Mouse (Mus musculus): ENCODE data around the gene Nlgn2. TPM values are rescaled to one million over a fixed set of nuclear protein-coding genes. Genes with fewer than 3 reads are reported as not detected.

Gene Nlgn2
- polyA plus RNA-seq, 1 experiment: 1.1 TPM

- no peak for TF ChIP-seq GATA1 (IDR thresholded peaks at IDR 0.05; ENCODE audit: low read length)
Observed at GRCm38 (mm10) chr11:69810280-69810679, 27.3 kb downstream of the Nlgn2 start.

GRCm38 (mm10) chr11:69807641-69808040 lies 29.9 kb downstream of the Nlgn2 start:
- TF ChIP-seq GATA1 (IDR thresholded peaks at IDR 0.05; ENCODE audit: low read length): no peak

DNA sequence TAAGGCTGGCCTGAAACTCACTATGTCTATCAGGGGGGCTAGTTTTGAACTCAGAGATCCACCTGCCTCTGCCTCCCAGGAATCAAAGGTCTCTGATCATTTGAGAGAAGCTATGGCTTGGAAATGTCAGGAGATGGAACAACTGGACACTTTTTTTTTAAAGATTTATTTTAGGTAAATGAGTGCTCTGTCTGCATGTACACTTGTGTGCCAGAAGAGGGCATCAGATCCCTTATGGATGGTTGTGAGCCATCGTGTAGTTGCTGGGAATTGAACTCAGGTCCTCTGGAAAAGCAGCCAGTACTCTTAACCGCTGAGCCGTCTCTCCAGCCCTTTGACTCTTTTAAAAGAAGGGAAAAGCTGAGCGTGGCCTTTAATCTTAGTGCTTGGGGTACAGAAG lies 31.2 kb downstream of the Nlgn2 start:
- no peak for TF ChIP-seq GATA1 (IDR thresholded peaks at IDR 0.05; ENCODE audit: low read length)

DNA sequence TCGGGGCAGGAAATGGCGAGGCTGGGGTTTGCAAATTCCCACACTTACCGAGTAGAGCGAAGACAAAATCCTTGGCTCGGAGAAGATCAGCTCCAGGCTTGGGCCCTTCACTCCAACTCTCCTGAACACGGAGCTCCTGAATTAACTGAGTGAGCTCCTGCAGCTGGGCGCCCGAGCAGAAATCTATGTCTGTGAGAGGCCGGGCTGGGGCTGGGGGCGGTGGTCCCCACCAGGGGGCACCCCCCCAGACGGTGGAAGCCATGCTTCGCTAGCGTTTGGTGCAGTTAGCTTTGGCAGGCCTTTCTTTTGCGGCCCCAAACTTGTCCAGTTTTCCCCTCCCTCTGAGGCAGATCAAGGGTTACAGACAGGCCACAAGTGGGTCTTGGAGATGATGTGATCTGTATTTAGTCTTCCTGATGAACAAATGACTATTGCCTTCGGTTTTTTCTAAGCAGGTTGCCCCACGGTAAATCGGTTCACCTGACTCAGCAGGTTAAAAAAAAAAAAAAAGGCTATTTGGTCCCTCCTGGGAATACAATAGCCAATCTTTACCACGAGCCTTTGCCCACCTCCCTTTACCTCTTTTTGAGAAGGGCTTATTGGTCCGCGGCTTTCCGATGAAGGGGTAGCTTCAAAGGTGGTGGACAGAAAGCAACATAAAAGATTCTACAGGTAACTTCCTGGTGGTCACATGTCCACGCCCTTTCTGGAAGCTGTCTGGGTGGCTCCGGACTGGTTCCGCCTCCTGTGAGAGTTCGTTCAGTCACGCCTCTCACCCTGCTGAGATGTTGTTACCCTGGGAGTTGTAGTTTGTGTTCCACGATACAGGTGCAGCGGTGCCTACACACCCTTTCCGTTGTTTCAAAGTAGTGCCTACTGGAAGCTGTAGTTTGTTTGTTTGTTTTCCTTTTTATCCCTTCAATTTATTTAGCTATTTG lies 32.3 kb downstream of the Nlgn2 start, which contains the start of gene Tmem102:
Gene Tmem102 (minus strand): TSS at position 653 of the 938 bp plus-strand sequence.
- TF ChIP-seq GATA1 (IDR thresholded peaks at IDR 0.05; ENCODE audit: low read length): no peak

- no peak for TF ChIP-seq GATA1 (IDR thresholded peaks at IDR 0.05; ENCODE audit: low read length)
Observed at GRCm38 (mm10) chr11:69804652-69804940, 33.0 kb downstream of the Nlgn2 start.

- TF ChIP-seq GATA1 (IDR thresholded peaks at IDR 0.05; ENCODE audit: low read length): no peak
Observed at GRCm38 (mm10) chr11:69803786-69804651, 33.6 kb downstream of the Nlgn2 start.

DNA sequence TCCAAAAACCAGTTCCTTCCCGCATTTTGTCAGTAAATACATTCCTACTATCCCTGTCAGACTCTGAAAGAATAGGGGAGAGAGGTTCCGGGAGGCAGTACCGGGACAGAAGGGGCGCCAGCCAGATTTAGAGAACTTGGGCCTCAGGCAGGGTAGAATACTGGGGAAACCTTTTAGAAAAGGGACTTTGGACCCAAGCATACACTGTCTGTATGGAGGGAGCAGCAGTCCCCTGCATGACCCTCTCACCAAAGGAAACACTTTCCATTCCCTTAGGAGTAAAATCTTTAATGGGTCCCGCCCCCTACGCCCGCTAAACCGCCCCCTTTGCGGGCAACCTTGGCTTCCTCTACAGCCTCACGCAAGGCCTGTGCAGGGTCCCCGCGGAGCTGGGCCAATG lies 34.3 kb downstream of the Nlgn2 start:
- TF ChIP-seq GATA1 (IDR thresholded peaks at IDR 0.05; ENCODE audit: low read length): no peak

DNA sequence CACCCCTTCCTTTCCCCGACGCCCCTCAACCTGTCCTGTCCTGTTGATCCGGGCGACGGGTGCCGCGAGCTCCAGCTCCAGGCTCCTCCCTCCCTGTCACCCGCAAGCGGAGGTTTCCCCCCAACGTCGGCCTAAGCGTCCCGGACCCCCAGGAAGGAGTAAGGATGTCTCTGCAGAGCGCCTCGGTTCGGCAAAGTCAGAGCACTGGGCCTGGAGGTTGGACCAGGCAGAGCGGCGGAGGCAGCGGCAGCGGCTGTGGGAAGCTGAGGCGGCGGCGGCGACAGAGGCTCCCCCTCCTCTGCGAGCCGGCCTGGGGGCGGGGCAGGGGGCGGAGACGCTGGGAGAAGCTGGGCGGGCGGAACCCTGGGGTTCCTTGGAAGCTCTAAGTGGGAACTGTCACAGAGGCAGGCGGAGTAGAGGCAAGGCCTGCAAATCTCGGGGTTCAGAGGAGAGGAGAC lies 34.9 kb downstream of the Nlgn2 start:
- TF ChIP-seq GATA1 (IDR thresholded peaks at IDR 0.05; ENCODE audit: low read length): no peak

DNA sequence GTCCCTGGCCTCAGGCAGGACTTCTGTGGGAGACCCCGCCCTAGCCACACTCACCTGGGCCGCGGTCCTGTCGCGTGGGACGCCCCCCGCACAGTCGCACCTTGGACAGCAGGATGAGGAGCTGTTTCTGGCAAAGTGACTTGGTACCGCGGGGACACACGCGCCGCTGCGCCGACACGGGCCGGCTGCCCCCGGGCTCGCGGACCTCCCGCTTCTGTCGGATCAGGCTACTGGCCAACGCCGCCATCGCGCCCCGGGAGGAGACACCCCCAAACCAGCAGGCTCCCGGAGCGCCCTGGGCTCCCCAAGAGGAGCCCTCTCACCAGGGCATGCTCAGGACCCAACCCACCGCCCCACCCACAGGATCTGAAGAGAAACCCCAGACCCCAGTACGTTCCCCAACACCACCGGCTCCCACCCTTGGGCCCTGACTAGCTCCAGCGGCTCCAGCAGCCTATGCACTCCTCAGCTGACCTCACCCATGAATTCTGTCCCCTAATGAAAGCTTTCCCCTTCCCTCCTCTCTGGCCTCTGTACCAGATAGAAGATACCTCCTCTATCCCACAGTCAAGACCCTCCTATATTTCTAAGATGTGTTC lies 36.1 kb downstream of the Nlgn2 start, which contains the start of gene Fgf11:
Gene Fgf11 (minus strand): TSS at position 479 of the 599 bp plus-strand sequence.
- TF ChIP-seq GATA1 (IDR thresholded peaks at IDR 0.05; ENCODE audit: low read length): no peak

DNA sequence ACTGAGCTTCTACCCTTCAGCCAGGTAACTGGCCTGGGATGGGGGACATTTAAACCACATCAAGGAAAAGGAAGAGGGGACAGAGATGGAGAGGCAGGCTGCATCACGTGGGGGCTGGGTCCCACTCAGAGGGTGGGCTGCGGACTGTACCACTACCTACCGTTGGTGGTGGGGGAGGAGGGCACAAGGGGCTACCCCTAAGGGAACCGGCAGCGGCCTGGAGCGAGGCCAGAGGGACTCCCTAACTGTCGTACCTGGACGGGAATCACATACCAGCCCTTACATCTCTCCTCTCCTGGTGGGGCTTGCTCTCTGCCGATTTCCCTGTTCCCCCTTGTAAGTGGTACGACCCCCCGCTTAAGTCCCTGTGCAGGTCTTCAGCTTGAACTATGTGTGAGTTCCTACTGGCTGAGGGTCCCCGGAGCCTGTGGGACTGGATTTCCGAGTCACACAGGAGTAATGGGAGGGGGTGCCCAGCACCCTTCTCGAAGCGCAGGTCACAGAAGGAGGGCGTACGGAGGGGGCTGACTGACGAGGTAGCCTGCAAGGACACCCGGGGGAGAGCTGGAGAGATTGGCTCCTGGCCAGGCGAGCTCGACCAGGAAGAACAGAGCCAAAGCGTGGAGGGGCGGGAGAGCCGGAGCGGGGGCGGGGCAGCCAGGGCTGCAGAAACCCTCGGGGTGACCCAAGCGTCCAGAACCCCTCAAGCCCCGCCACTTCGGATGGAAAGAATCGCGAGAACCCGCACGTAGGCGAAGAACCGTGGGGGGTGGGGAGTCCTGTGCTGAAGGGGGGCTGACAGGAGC lies 37.0 kb downstream of the Nlgn2 start:
- no peak for TF ChIP-seq GATA1 (IDR thresholded peaks at IDR 0.05; ENCODE audit: low read length)

- no peak for TF ChIP-seq GATA1 (IDR thresholded peaks at IDR 0.05; ENCODE audit: low read length)
Observed at GRCm38 (mm10) chr11:69800138-69800391, 37.5 kb downstream of the Nlgn2 start.

DNA sequence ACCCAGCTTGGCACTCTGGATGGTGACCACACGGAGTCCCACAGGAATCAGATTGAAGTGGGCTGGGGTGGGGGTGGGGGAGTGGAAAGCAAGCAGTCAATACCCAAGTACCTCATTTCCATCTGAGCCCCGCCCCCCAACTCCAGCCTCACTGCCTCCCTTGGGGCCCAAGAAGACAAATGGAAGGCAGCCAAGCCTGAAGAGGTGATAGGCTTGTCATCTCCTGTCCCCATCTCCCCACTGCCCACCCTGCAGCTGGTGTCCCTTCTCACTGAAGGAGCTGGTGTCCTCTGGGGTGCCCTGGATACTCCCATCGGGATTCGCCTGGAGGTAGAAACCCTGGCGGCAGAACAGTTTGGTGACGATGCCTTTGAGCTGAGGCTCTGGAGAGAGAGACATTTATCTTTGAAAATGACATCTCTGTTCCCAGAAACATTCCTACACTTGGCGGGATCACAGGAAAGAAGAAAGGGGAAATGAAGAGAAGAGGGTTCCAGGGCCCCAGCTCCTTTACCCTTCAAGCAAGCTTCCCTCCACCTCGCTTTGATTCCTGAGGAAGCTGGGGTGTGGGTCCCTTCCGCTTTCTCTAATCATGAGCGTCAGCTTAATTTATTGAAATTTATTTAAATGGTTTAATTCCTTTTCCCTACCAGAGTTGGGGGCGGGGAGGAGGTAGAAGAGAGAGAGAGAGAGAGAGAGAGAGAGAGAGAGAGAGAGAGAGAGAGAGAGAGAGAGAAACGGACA lies 38.0 kb downstream of the Nlgn2 start:
- no peak for TF ChIP-seq GATA1 (IDR thresholded peaks at IDR 0.05; ENCODE audit: low read length)

DNA sequence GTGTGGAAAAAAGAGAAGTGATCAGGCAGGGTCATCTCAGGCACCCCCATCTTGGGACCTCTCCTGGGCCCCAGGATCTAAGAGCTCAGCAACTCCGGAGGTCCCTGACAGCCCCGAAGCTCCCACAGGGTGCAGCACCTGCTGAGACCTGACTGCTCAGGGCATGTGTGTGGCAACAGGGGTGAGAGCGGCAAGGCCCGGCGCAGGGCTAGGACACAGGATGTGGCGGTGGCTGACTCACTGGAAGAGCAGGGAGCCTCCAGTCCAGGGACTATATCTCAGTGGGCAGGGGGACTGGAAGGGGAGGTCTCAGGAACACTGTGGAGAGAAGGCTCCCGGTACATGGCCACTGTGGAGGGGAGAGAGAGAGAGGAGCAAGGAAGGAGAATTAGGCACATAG lies 39.7 kb downstream of the Nlgn2 start:
- no peak for TF ChIP-seq GATA1 (IDR thresholded peaks at IDR 0.05; ENCODE audit: low read length)

DNA sequence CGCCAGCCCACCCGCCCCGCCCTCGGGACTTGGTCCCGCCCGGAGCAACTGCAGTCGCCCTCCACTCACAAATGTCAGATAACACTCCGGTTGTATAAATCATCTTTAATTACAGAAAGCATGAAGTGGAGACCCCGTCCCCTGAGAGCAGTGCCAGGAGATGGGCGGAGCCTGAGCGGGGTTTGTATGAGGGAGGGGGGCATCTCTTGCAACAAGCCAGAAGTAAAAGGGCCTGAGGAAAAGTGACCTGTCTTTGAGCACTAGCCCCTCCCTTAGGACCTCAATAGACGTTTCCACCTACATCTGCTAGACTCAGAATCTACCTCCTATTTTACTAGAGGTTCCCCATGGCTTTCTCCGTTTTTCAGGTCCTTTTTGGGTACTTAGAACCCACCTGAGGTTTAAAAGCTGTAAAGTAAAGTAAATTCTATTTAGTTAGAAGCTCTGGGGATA lies 41.6 kb downstream of the Nlgn2 start:
- TF ChIP-seq GATA1 (IDR thresholded peaks at IDR 0.05; ENCODE audit: low read length): no peak
